Mouse (Mus musculus): ENCODE results near the gene Syngr1. TPM values are rescaled to one million over a fixed set of nuclear protein-coding genes. Genes with fewer than 3 reads are reported as not detected.

Syngr1 gene
- polyA plus RNA-seq, 1 experiment = 94.8 TPM

GRCm38 (mm10) chr15:80096946-80097881, 6.1 kb downstream of the Syngr1 start:
- Histone ChIP-seq H3K4me3 (ENCODE audit: insufficient read depth, low read depth, low read length) (no peak overlapping the region), H3K36me3 (ENCODE audit: control insufficient read depth, insufficient read depth, low read length) (no peaks in the 10 kb centered on the region), H3K27me3 (replicated peaks; ENCODE audit: control insufficient read depth, insufficient read depth, low read length) (no peaks in the 10 kb centered on the region), H3K27ac (ENCODE audit: insufficient read depth, low read depth, low read length) (no peak overlapping the region), H3K4me1 (ENCODE audit: control insufficient read depth, insufficient read depth, low read length) (peaks cover 5% of the 10 kb centered on the region; the same call in 1 of the 2 replicates)
- 28% methylated on average over 20 of the region's 20 CpGs for WGBS
- peak; percentile 34 for DNase-seq
- no peak for TF ChIP-seq POLR2A (IDR thresholded peaks at IDR 0.05; ENCODE audit: low read depth, low read length)
- no peak for TF ChIP-seq CTCF (conservative IDR thresholded peaks at IDR 0.05; ENCODE audit: insufficient read depth, insufficient read length, low read depth, low read length)

- TF ChIP-seq POLR2A (IDR thresholded peaks at IDR 0.05; ENCODE audit: low read depth, low read length) (no peak), CTCF (conservative IDR thresholded peaks at IDR 0.05; ENCODE audit: insufficient read depth, insufficient read length, low read depth, low read length) (no peak)
- DNase-seq = no peak
- Histone ChIP-seq H3K4me3 (ENCODE audit: insufficient read depth, low read depth, low read length) (no peak overlapping the region), H3K4me1 (ENCODE audit: control insufficient read depth, insufficient read depth, low read length) (peaks cover 5% of the 10 kb centered on the region; the same call in 1 of the 2 replicates), H3K27me3 (replicated peaks; ENCODE audit: control insufficient read depth, insufficient read depth, low read length) (no peaks in the 10 kb centered on the region), H3K36me3 (ENCODE audit: control insufficient read depth, insufficient read depth, low read length) (no peaks in the 10 kb centered on the region), H3K27ac (ENCODE audit: insufficient read depth, low read depth, low read length) (no peak overlapping the region)
- 64% methylated on average over 8 of the region's 8 CpGs for WGBS
Observed at GRCm38 (mm10) chr15:80097999-80098461, 6.9 kb downstream of the Syngr1 start.

- Histone ChIP-seq H3K27ac (ENCODE audit: insufficient read depth, low read depth, low read length) (no peak overlapping the region), H3K4me3 (ENCODE audit: insufficient read depth, low read depth, low read length) (no peak overlapping the region), H3K4me1 (ENCODE audit: control insufficient read depth, insufficient read depth, low read length) (peaks cover 5% of the 10 kb centered on the region; the same call in 1 of the 2 replicates), H3K27me3 (replicated peaks; ENCODE audit: control insufficient read depth, insufficient read depth, low read length) (no peaks in the 10 kb centered on the region), H3K36me3 (ENCODE audit: control insufficient read depth, insufficient read depth, low read length) (no peaks in the 10 kb centered on the region)
- no peak for TF ChIP-seq CTCF (conservative IDR thresholded peaks at IDR 0.05; ENCODE audit: insufficient read depth, insufficient read length, low read depth, low read length)
- no peak for TF ChIP-seq POLR2A (IDR thresholded peaks at IDR 0.05; ENCODE audit: low read depth, low read length)
- 55% methylated on average over 9 of the region's 9 CpGs for WGBS
- no peak for DNase-seq
Observed at GRCm38 (mm10) chr15:80098809-80099208, 7.7 kb downstream of the Syngr1 start.

- peaks cover 5% of the 10 kb centered on the region; the same call in 1 of the 2 replicates for H3K4me1 ChIP-seq (ENCODE audit: control insufficient read depth, insufficient read depth, low read length)
- WGBS = 76% methylated on average over 3 of the region's 3 CpGs
- TF ChIP-seq CTCF (conservative IDR thresholded peaks at IDR 0.05; ENCODE audit: insufficient read depth, insufficient read length, low read depth, low read length) (no peak), POLR2A (IDR thresholded peaks at IDR 0.05; ENCODE audit: low read depth, low read length) (no peak)
- no peaks in the 10 kb centered on the region for H3K36me3 ChIP-seq (ENCODE audit: control insufficient read depth, insufficient read depth, low read length)
- H3K27ac ChIP-seq (ENCODE audit: insufficient read depth, low read depth, low read length) = no peak overlapping the region
- DNase-seq = no peak
- H3K4me3 ChIP-seq (ENCODE audit: insufficient read depth, low read depth, low read length) = no peak overlapping the region
- no peaks in the 10 kb centered on the region for H3K27me3 ChIP-seq (replicated peaks; ENCODE audit: control insufficient read depth, insufficient read depth, low read length)
Observed at GRCm38 (mm10) chr15:80099477-80099876, 8.3 kb downstream of the Syngr1 start.

- 88% methylated on average over 3 of the region's 3 CpGs for WGBS
- TF ChIP-seq CTCF (conservative IDR thresholded peaks at IDR 0.05; ENCODE audit: insufficient read depth, insufficient read length, low read depth, low read length) (no peak), POLR2A (IDR thresholded peaks at IDR 0.05; ENCODE audit: low read depth, low read length) (no peak)
- Histone ChIP-seq H3K27ac (ENCODE audit: insufficient read depth, low read depth, low read length) (no peak overlapping the region), H3K4me3 (ENCODE audit: insufficient read depth, low read depth, low read length) (no peak overlapping the region), H3K4me1 (ENCODE audit: control insufficient read depth, insufficient read depth, low read length) (peaks cover 5% of the 10 kb centered on the region; the same call in 1 of the 2 replicates), H3K36me3 (ENCODE audit: control insufficient read depth, insufficient read depth, low read length) (no peaks in the 10 kb centered on the region), H3K27me3 (replicated peaks; ENCODE audit: control insufficient read depth, insufficient read depth, low read length) (no peaks in the 10 kb centered on the region)
- DNase-seq = no peak
Observed at GRCm38 (mm10) chr15:80100196-80100595, 9.1 kb downstream of the Syngr1 start.

- Histone ChIP-seq H3K36me3 (ENCODE audit: control insufficient read depth, insufficient read depth, low read length) (no peaks in the 10 kb centered on the region), H3K27me3 (replicated peaks; ENCODE audit: control insufficient read depth, insufficient read depth, low read length) (no peaks in the 10 kb centered on the region), H3K27ac (ENCODE audit: insufficient read depth, low read depth, low read length) (no peak overlapping the region), H3K4me3 (ENCODE audit: insufficient read depth, low read depth, low read length) (no peak overlapping the region), H3K4me1 (ENCODE audit: control insufficient read depth, insufficient read depth, low read length) (peaks cover 5% of the 10 kb centered on the region; the same call in 1 of the 2 replicates)
- TF ChIP-seq POLR2A (IDR thresholded peaks at IDR 0.05; ENCODE audit: low read depth, low read length) (no peak), CTCF (conservative IDR thresholded peaks at IDR 0.05; ENCODE audit: insufficient read depth, insufficient read length, low read depth, low read length) (no peak)
- WGBS = 85% methylated on average over 10 of the region's 10 CpGs
- DNase-seq = no peak
Observed at GRCm38 (mm10) chr15:80100871-80101270, 9.7 kb downstream of the Syngr1 start.

- H3K4me3 ChIP-seq (ENCODE audit: insufficient read depth, low read depth, low read length) = no peak overlapping the region
- WGBS = 80% methylated on average over 6 of the region's 6 CpGs
- H3K27me3 ChIP-seq (replicated peaks; ENCODE audit: control insufficient read depth, insufficient read depth, low read length) = no peaks in the 10 kb centered on the region
- H3K4me1 ChIP-seq (ENCODE audit: control insufficient read depth, insufficient read depth, low read length) = peaks cover 5% of the 10 kb centered on the region; the same call in 1 of the 2 replicates
- H3K27ac ChIP-seq (ENCODE audit: insufficient read depth, low read depth, low read length) = no peak overlapping the region
- H3K36me3 ChIP-seq (ENCODE audit: control insufficient read depth, insufficient read depth, low read length) = no peaks in the 10 kb centered on the region
- TF ChIP-seq CTCF (conservative IDR thresholded peaks at IDR 0.05; ENCODE audit: insufficient read depth, insufficient read length, low read depth, low read length) = no peak
- no peak for TF ChIP-seq POLR2A (IDR thresholded peaks at IDR 0.05; ENCODE audit: low read depth, low read length)
- no peak for DNase-seq
Observed at GRCm38 (mm10) chr15:80101503-80101902, 10.4 kb downstream of the Syngr1 start.
